Mouse (Mus musculus) heart, embryonic 14.5 days (tissue): ENCODE results near the gene Cnpy2. TPM values are rescaled to one million over a fixed set of nuclear protein-coding genes. Genes with fewer than 3 reads are reported as not detected.

Source experiments
- ATAC-seq: fragments of 200-750 bp; cut with Nextera tagmentation; 2 replicates; pipeline ENCODE4 v1.8.0; 2017; ENCODE audit warnings: low read depth, moderate TSS enrichment; ENCODE audit not compliant: insufficient number of reproducible peaks, insufficient read depth, low FRiP score
- H3K27ac ChIP-seq, 2 experiments: fragments of 200-500 bp in 1 of 2; fragments of 300-500 bp in 1 of 2; sonication (generic) in 1 of 2; replicated peaks in 1 of 2; 2 replicates each; pipeline ENCODE4 v1.5.1; 2012 to 2014; ENCODE audit warnings: low read depth in 2 of 2, low read length in 2 of 2, control low read depth in 1 of 2, mild to moderate bottlenecking in 1 of 2, mixed read lengths in 1 of 2; ENCODE audit not compliant: control insufficient read depth in 1 of 2, insufficient read depth in 1 of 2
- H3K27me3 ChIP-seq: fragments of 300-500 bp; sonication (generic); 2 replicates; pipeline ENCODE4 v1.6.1; 2014; ENCODE audit warnings: mild to moderate bottlenecking, low read length, control low read depth; ENCODE audit not compliant: control insufficient read depth, insufficient read depth
- H3K36me3 ChIP-seq: fragments of 300-500 bp; sonication (generic); 2 replicates; pipeline ENCODE4 v1.6.1; 2014; ENCODE audit warnings: mild to moderate bottlenecking, control low read depth, low read length, mixed read lengths; ENCODE audit not compliant: control insufficient read depth, insufficient read depth
- H3K4me1 ChIP-seq, 2 experiments: fragments of 200-500 bp in 1 of 2; fragments of 300-500 bp in 1 of 2; sonication (generic) in 1 of 2; 2 replicates each; pipeline ENCODE4 v1.6.1; 2012 to 2014; ENCODE audit warnings: low read length in 2 of 2, control low read depth in 1 of 2, mixed read lengths in 1 of 2; ENCODE audit not compliant: control insufficient read depth in 2 of 2, insufficient read depth in 2 of 2
- H3K4me2 ChIP-seq: fragments of 300-500 bp; sonication (generic); 2 replicates; pipeline ENCODE4 v1.6.1; 2014; ENCODE audit warnings: mild to moderate bottlenecking, low read length
- H3K4me3 ChIP-seq, 2 experiments: fragments of 200-500 bp in 1 of 2; fragments of 300-500 bp in 1 of 2; sonication (generic) in 1 of 2; 2 replicates each; pipeline ENCODE4 v1.5.1; 2012 to 2014; ENCODE audit warnings: low read length in 2 of 2, mild to moderate bottlenecking in 2 of 2, control low read depth in 1 of 2, low read depth in 1 of 2, moderate library complexity in 1 of 2; ENCODE audit not compliant: control insufficient read depth in 1 of 2, insufficient read depth in 1 of 2
- H3K9ac ChIP-seq: fragments of 300-500 bp; sonication (generic); 2 replicates; pipeline ENCODE4 v1.6.1; 2014; ENCODE audit warnings: mild to moderate bottlenecking, low read length
- H3K9me3 ChIP-seq: fragments of 300-500 bp; sonication (generic); 2 replicates; pipeline ENCODE4 v1.6.1; 2016; ENCODE audit warnings: low read length, control low read depth; ENCODE audit not compliant: control insufficient read depth
- WGBS: fragments of 180-500 bp; shearing (Covaris S2); extraction: QIAGEN DNeasy Blood & Tissue Kit; methylation state at CpG from one replicate; pipeline ENCODE4 v1.1.7; 2014; 5-methylcytosine and 5-hydroxymethylcytosine counted together
- polyA plus RNA-seq: library from polyadenylated mRNA; unstranded; fragments of >200 nt; fragmentation: Nextera tagmentation; extraction: Ambion mirVana; gene quantifications from 2 replicates; pipeline ENCODE4 v1.2.1, GENCODE M21; 2014

The Cnpy2 gene
- polyA plus RNA-seq, 1 experiment from 2014 or later, result 243 TPM

DNA sequence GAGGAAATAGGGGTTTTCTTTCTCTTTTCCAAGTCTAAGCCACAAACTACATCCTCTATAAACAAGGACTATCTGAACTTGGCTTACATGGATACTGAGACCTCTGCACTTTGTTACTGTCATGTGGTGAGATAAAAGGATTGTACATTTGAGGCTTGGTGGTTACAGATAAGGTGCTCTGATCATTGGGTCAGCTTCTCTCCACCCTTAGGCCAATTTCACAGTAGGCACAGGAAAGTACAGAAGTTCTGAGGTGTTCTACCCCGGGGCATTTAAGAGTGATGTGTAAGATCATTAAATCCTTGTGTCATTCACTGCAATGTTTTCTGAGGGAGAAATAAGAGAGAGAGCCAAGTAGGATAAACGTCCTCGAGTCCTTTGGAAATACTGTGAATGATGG, 14.3 kb downstream of the Cnpy2 start:
- Histone ChIP-seq H3K27me3 (no peaks in the 10 kb centered on the region), H3K4me3 (peak overlapping the region in 1 of 2 experiments; percentile 86; a peak in 2 of 4 replicates), H3K9ac (peak overlapping the region; percentile 71), H3K4me2 (peak overlapping the region; percentile 78), H3K27ac (peak overlapping the region; percentile 96 to 99), H3K9me3 (no peaks in the 10 kb centered on the region), H3K36me3 (peaks cover 10% of the 10 kb centered on the region; the same call in 1 of the 2 replicates), H3K4me1 (peaks cover 8 to 33% of the 10 kb centered on the region in 2 experiments)
- WGBS, result 72% methylated on average over 3 of the region's 3 CpGs
- ATAC-seq, result no peak

DNA sequence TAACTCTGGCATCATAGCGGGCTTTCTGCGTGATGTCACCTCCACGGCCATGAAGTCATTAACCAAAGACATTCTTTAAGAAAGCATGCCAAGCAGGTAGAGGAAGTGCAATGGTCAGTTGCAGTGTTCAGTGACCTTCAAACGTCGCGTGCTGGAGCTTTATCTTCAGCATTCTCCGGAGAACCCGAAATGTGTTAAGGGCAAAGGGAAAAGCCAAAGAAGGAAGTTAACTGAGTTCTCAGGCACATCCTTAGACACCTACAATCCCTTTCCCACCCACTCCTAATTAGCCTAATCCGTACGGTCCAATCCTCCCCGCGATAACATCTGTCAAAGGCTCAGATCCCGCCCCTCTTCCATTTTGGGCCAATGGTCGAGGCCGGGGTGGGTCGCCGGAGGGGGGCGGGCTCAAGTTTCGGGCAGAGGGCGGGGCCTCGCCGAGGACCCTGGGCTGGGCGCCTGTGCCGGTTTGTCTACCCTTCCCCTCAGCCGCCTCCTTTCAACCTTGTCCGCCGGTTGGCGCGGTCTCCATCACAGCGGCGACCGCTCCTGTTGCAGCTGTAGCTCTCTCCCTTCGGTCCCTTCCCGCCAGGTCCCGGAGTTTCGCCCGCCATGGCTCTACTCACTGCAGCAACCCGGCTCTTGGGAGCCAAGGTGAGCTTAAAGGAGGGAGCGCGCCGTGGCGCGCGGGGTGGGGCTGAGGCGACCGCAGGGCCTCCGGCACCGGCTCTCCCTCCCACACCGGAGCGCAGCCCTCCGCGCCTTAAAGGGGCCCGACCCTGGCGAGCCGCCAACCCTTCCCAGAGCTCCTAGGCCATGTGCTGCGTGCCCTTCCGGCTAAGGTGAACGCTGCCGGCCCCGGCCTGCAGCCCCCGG, 15.3 kb downstream of the Cnpy2 start, which contains the start of gene Cs:
Gene Cs, plus strand, starts transcription at position 429 of the 876 bp plus-strand sequence.
- H3K27me3 ChIP-seq, result no peaks in the 10 kb centered on the region
- H3K36me3 ChIP-seq, result peaks cover 10% of the 10 kb centered on the region; the same call in 1 of the 2 replicates
- peak within 1 kb of the TSS; percentile 96 to 99 for H3K27ac ChIP-seq
- peaks cover 8 to 40% of the 10 kb centered on the region in 2 experiments for H3K4me1 ChIP-seq
- peak; percentile 97 for ATAC-seq
- WGBS, result 2% methylated on average over 61 of the region's 61 CpGs
- H3K9me3 ChIP-seq, result no peaks in the 10 kb centered on the region
- H3K4me3 ChIP-seq, result peak within 1 kb of the TSS; percentile 71 to 86
- peak within 1 kb of the TSS; percentile 82 for H3K4me2 ChIP-seq
- H3K9ac ChIP-seq, result peak within 1 kb of the TSS; percentile 84

DNA sequence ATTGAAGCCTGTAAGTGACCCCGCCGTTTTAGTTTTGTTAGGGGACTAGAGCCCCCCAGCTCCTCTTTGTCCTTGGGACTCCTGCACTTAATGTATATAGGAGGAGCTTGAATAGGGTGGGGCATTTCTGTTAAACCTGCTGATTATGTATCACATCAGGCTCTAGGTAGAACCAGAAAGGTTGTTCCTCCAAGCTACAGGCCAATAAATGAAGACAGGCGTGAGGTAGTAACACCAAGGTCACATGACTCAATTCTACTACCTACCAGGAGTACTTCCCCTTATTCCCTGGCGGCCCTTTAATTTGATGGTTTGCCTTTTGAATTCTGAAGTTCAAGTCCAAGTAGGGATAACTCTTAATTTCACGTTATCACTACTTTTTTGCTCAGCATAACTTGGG, 16.2 kb downstream of the Cnpy2 start:
- H3K27me3 ChIP-seq, result no peaks in the 10 kb centered on the region
- ATAC-seq, result no peak
- H3K9ac ChIP-seq, result peak overlapping the region; percentile 84
- 12% methylated on average over 5 of the region's 5 CpGs for WGBS
- no peaks in the 10 kb centered on the region for H3K9me3 ChIP-seq
- peak overlapping the region; percentile 82 for H3K4me2 ChIP-seq
- peaks cover 10% of the 10 kb centered on the region; the same call in 1 of the 2 replicates for H3K36me3 ChIP-seq
- peak overlapping the region; percentile 66 to 86 for H3K4me3 ChIP-seq
- peaks cover 8 to 43% of the 10 kb centered on the region in 2 experiments for H3K4me1 ChIP-seq
- peak overlapping the region; percentile 89 to 96 for H3K27ac ChIP-seq

DNA sequence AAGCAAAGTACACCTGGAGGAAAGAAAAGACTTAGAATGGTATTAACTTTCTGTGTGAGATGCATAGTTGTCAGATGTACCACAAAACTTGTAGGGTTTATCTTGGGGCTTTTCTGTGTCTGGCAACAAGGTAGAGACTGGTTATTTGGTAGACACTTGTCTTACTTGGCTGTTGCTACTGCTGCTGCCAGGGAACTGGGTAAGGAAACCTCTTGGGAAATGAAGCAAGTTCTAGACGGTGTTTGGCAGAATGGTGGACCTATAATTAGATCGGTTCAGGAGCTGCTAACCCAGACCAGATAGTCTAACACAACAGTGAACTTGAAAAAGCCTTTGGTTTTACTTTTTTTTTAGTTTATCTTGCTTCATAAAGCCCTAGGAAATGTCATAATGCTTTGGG, 16.7 kb downstream of the Cnpy2 start:
- Histone ChIP-seq H3K4me1 (peaks cover 8 to 47% of the 10 kb centered on the region in 2 experiments), H3K9ac (peak overlapping the region; percentile 84), H3K27ac (peak overlapping the region; percentile 36 to 96; a peak in 3 of 4 replicates), H3K27me3 (no peaks in the 10 kb centered on the region), H3K4me2 (peak overlapping the region; percentile 82), H3K4me3 (peak overlapping the region in 1 of 2 experiments; percentile 86; a peak in 3 of 4 replicates), H3K36me3 (peaks cover 10% of the 10 kb centered on the region; the same call in 1 of the 2 replicates), H3K9me3 (no peaks in the 10 kb centered on the region)
- 17% methylated on average over 2 of the region's 2 CpGs for WGBS
- ATAC-seq, result no peak

DNA sequence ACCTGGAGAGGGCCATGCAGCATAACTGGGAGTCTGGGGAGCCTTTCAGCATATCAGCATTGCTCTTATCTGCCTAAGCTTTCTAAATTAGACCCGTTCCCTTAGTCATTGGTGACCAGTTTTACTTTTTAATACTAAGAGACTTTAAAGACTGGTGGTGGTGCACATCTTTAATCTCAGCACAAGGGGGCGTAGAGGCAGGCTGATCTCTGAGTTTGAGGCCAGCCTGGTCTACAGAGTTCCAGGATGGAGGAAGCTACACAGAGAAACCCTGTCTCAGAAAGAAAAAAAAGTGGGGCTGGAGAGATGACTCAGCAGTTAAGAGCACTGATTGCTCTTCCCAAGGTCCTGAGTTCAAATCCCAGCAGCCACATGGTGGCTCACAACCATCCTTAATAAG, 18.0 kb downstream of the Cnpy2 start:
- Histone ChIP-seq H3K27ac (no peak overlapping the region), H3K4me1 (peaks cover 13 to 60% of the 10 kb centered on the region in 2 experiments), H3K4me3 (no peak overlapping the region), H3K9me3 (no peaks in the 10 kb centered on the region), H3K27me3 (no peaks in the 10 kb centered on the region), H3K9ac (no peak overlapping the region), H3K4me2 (no peak overlapping the region), H3K36me3 (peaks cover 10% of the 10 kb centered on the region; the same call in 1 of the 2 replicates)
- WGBS, result 44% methylated on average over 2 of the region's 2 CpGs
- ATAC-seq, result no peak

DNA sequence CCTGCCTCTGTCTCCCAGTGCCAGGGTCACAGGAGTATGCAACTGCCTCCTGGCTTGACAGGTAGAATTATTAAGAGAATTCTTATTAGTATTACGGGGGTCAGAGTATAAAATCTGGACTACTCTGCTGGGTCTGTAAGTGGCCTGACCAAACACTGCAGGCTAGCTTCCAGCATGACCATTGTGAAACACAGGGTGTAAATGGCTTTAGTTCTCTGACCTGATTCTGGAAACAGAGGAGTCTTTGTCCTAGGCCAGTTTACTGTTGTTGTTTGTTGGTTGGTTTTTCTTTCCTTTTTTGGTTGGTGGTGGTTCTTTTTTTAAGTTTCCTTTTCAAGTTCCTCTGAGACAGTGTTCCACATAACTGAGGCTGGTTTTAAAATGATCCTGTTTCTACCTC, 21.2 kb downstream of the Cnpy2 start:
- 84% methylated on average over 1 of the region's 1 CpGs for WGBS
- Histone ChIP-seq H3K27me3 (no peaks in the 10 kb centered on the region), H3K4me1 (peaks cover 8 to 64% of the 10 kb centered on the region in 2 experiments), H3K9me3 (no peaks in the 10 kb centered on the region), H3K9ac (no peak overlapping the region), H3K4me2 (no peak overlapping the region), H3K4me3 (no peak overlapping the region), H3K27ac (peak overlapping the region in 1 of 2 experiments; percentile 87; a peak in 2 of 4 replicates), H3K36me3 (peaks cover 16% of the 10 kb centered on the region)
- ATAC-seq, result no peak

DNA sequence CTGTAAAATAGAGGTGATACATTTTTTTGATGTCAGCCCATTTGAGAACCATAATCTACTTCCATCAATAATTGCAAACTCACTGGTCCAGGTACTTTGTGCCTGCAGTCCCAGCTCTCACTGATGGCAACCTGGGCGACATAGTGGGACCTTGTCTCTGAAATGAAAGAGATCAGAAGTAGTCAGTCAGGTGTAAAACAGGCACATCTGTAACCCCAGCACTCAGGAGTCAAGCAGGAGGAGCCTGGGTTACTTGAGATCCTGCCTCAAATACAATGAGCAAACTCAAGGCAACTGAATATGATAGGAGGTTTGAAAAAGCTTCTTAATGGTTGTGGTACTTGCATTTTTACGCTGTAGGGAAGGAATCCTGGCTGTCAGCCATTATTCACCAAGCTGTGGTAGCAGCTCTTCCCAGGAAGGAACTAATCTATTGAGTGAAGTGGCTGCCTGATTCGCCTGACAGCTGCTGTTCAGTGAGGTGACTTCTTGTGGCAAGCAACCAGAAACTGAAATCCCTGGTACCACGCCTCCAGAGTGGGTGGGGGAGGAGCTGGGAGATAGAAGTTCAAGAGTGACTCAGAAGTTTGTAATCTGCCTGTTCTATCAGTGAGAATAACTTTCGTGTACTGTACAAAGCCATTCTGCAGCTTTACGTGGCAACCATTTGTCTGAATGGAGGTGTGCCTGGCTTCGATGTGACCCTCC, 22.5 kb downstream of the Cnpy2 start:
- WGBS, result 7% methylated on average over 7 of the region's 7 CpGs

More for the DNA sequence above, 22.5 kb downstream of the Cnpy2 start:
- peak; percentile 76 for ATAC-seq
- H3K36me3 ChIP-seq, result peaks cover 15% of the 10 kb centered on the region
- peak overlapping the region; percentile 9 to 26; a peak in 3 of 4 replicates for H3K4me3 ChIP-seq
- no peaks in the 10 kb centered on the region for H3K27me3 ChIP-seq
- H3K9me3 ChIP-seq, result no peaks in the 10 kb centered on the region
- H3K27ac ChIP-seq, result peak overlapping the region; percentile 79 to 87
- H3K9ac ChIP-seq, result peak overlapping the region; percentile 60
- peak overlapping the region; percentile 62 for H3K4me2 ChIP-seq
- H3K4me1 ChIP-seq, result peaks cover 5 to 54% of the 10 kb centered on the region in 2 experiments
